Mouse (Mus musculus) stomach, embryonic 15.5 days (tissue): ENCODE measurements at regions not wholly inside any gene's neighbourhood (a gene's known extent, or its start where the extent isn't known, plus 50 kb on each side); places are given as distances from the start of the nearest gene placed in this dataset.

Source experiments
- ATAC-seq: fragments of 200-750 bp; cut with Nextera tagmentation; 2 replicates; pipeline ENCODE4 v1.8.0; 2017; ENCODE audit warnings: low read depth, moderate number of reproducible peaks, moderate TSS enrichment; ENCODE audit not compliant: insufficient read depth, low FRiP score
- H3K27ac ChIP-seq: fragments of 300-500 bp; sonication (generic); 2 replicates; pipeline ENCODE4 v1.5.1; 2015; ENCODE audit warnings: mild to moderate bottlenecking, inconsistent platforms
- H3K27me3 ChIP-seq: fragments of 300-500 bp; sonication (generic); replicated peaks from 2 replicates; pipeline ENCODE4 v1.6.1; 2015; ENCODE audit warnings: inconsistent platforms
- H3K36me3 ChIP-seq: fragments of 300-500 bp; sonication (generic); 2 replicates; pipeline ENCODE4 v1.6.1; 2015; ENCODE audit warnings: inconsistent platforms
- H3K4me1 ChIP-seq: fragments of 300-500 bp; sonication (generic); 2 replicates; pipeline ENCODE4 v1.6.1; 2015; ENCODE audit warnings: inconsistent platforms
- H3K4me2 ChIP-seq: fragments of 300-500 bp; sonication (generic); 2 replicates; pipeline ENCODE4 v1.6.1; 2015; ENCODE audit warnings: mild to moderate bottlenecking, inconsistent platforms
- H3K4me3 ChIP-seq: fragments of 300-500 bp; sonication (generic); replicated peaks from 2 replicates; pipeline ENCODE4 v1.5.1; 2015; ENCODE audit warnings: inconsistent platforms
- H3K9ac ChIP-seq: fragments of 300-500 bp; sonication (generic); 2 replicates; pipeline ENCODE4 v1.6.1; 2015; ENCODE audit warnings: inconsistent platforms
- H3K9me3 ChIP-seq: fragments of 300-500 bp; sonication (generic); 2 replicates; pipeline ENCODE4 v1.6.1; 2016; ENCODE audit warnings: inconsistent platforms
- WGBS: fragments of 180-500 bp; shearing (Covaris S2); methylation state at CpG from one replicate; pipeline ENCODE4 v1.1.7; 2015; 5-methylcytosine and 5-hydroxymethylcytosine counted together

GRCm38 (mm10) chr4:127685021-127685420 lies 285.7 kb downstream of the CK137956 start:
- Histone ChIP-seq H3K9me3 (no peaks in the 10 kb centered on the region), H3K27me3 (no peaks in the 10 kb centered on the region), H3K9ac (no peak overlapping the region), H3K4me2 (no peak overlapping the region), H3K36me3 (no peaks in the 10 kb centered on the region), H3K27ac (no peak overlapping the region), H3K4me1 (no peaks in the 10 kb centered on the region), H3K4me3 (no peak overlapping the region)
- ATAC-seq: no peak
- WGBS: 59% methylated on average over 3 of the region's 3 CpGs

- H3K27ac ChIP-seq: no peak overlapping the region
- no peaks in the 10 kb centered on the region for H3K9me3 ChIP-seq
- H3K27me3 ChIP-seq: no peaks in the 10 kb centered on the region
- no peak overlapping the region for H3K9ac ChIP-seq
- no peaks in the 10 kb centered on the region for H3K4me1 ChIP-seq
- no peak overlapping the region for H3K4me2 ChIP-seq
- no peak overlapping the region for H3K4me3 ChIP-seq
- no peaks in the 10 kb centered on the region for H3K36me3 ChIP-seq
- 26% methylated on average over 4 of the region's 4 CpGs for WGBS
- ATAC-seq: no peak
These were observed 291.4 kb downstream of the CK137956 start for GRCm38 (mm10) chr4:127679391-127679790.

GRCm38 (mm10) chr4:127678437-127678836 lies 292.3 kb downstream of the CK137956 start:
- Histone ChIP-seq H3K27me3 (no peaks in the 10 kb centered on the region), H3K27ac (no peak overlapping the region), H3K4me3 (no peak overlapping the region), H3K9ac (no peak overlapping the region), H3K36me3 (no peaks in the 10 kb centered on the region), H3K4me2 (no peak overlapping the region), H3K4me1 (no peaks in the 10 kb centered on the region), H3K9me3 (no peaks in the 10 kb centered on the region)
- 58% methylated on average over 5 of the region's 5 CpGs for WGBS
- no peak for ATAC-seq

- 21% methylated on average over 16 of the region's 16 CpGs for WGBS
- Histone ChIP-seq H3K36me3 (no peaks in the 10 kb centered on the region), H3K27ac (no peak overlapping the region), H3K9ac (no peak overlapping the region; the same call in 1 of the 2 replicates), H3K9me3 (no peaks in the 10 kb centered on the region), H3K4me2 (no peak overlapping the region), H3K27me3 (no peaks in the 10 kb centered on the region), H3K4me1 (no peaks in the 10 kb centered on the region), H3K4me3 (no peak overlapping the region)
- no peak for ATAC-seq
These were observed 294.9 kb downstream of the CK137956 start for GRCm38 (mm10) chr4:127675745-127676315.

- 88% methylated on average over 1 of the region's 1 CpGs for WGBS
- Histone ChIP-seq H3K27me3 (no peaks in the 10 kb centered on the region), H3K4me1 (no peaks in the 10 kb centered on the region), H3K27ac (no peak overlapping the region), H3K4me3 (no peak overlapping the region), H3K36me3 (no peaks in the 10 kb centered on the region), H3K9me3 (no peaks in the 10 kb centered on the region), H3K4me2 (no peak overlapping the region), H3K9ac (no peak overlapping the region)
- ATAC-seq: no peak
These were observed 302.0 kb upstream of the Gjb5 start for GRCm38 (mm10) chr4:127659950-127660349.

GRCm38 (mm10) chr4:127651601-127652000 lies 293.6 kb upstream of the Gjb5 start:
- no peaks in the 10 kb centered on the region for H3K9me3 ChIP-seq
- no peaks in the 10 kb centered on the region for H3K36me3 ChIP-seq
- H3K4me2 ChIP-seq: no peak overlapping the region
- no peaks in the 10 kb centered on the region for H3K27me3 ChIP-seq
- 62% methylated on average over 5 of the region's 5 CpGs for WGBS
- ATAC-seq: no peak
- H3K4me3 ChIP-seq: no peak overlapping the region
- H3K27ac ChIP-seq: no peak overlapping the region
- H3K4me1 ChIP-seq: no peaks in the 10 kb centered on the region
- no peak overlapping the region for H3K9ac ChIP-seq

- 45% methylated on average over 5 of the region's 5 CpGs for WGBS
- no peak overlapping the region for H3K27ac ChIP-seq
- no peak overlapping the region for H3K4me3 ChIP-seq
- no peaks in the 10 kb centered on the region for H3K27me3 ChIP-seq
- no peak overlapping the region for H3K4me2 ChIP-seq
- ATAC-seq: no peak
- no peaks in the 10 kb centered on the region for H3K9me3 ChIP-seq
- no peaks in the 10 kb centered on the region for H3K36me3 ChIP-seq
- no peaks in the 10 kb centered on the region for H3K4me1 ChIP-seq
- H3K9ac ChIP-seq: no peak overlapping the region
These were observed 290.0 kb upstream of the Gjb5 start for GRCm38 (mm10) chr4:127648011-127648410.

GRCm38 (mm10) chr4:127647189-127647588 lies 289.2 kb upstream of the Gjb5 start:
- Histone ChIP-seq H3K27me3 (no peaks in the 10 kb centered on the region), H3K9me3 (no peaks in the 10 kb centered on the region), H3K4me2 (0 out of 2 replicates have a peak overlapping the region, but pooled peaks have one; percentile 5), H3K27ac (no peak overlapping the region), H3K4me1 (no peaks in the 10 kb centered on the region), H3K9ac (no peak overlapping the region), H3K4me3 (no peak overlapping the region), H3K36me3 (no peaks in the 10 kb centered on the region)
- whole genome bisulfite sequencing: 32% methylated on average over 8 of the region's 8 CpGs
- peak; percentile 50; the same call in 1 of the 2 replicates for ATAC-seq

GRCm38 (mm10) chr4:127640251-127641085 lies 282.5 kb upstream of the Gjb5 start:
- Histone ChIP-seq H3K4me3 (no peak overlapping the region), H3K4me1 (no peaks in the 10 kb centered on the region), H3K27me3 (no peaks in the 10 kb centered on the region), H3K27ac (no peak overlapping the region), H3K36me3 (no peaks in the 10 kb centered on the region), H3K9me3 (no peaks in the 10 kb centered on the region), H3K9ac (no peak overlapping the region), H3K4me2 (no peak overlapping the region)
- peak; percentile 47; the same call in 1 of the 2 replicates for ATAC-seq
- 42% methylated on average over 14 of the region's 14 CpGs for WGBS

GRCm38 (mm10) chr4:127639765-127640164 lies 281.8 kb upstream of the Gjb5 start:
- Histone ChIP-seq H3K9ac (no peak overlapping the region), H3K4me1 (no peaks in the 10 kb centered on the region), H3K4me3 (no peak overlapping the region), H3K9me3 (no peaks in the 10 kb centered on the region), H3K27me3 (no peaks in the 10 kb centered on the region), H3K36me3 (no peaks in the 10 kb centered on the region), H3K4me2 (no peak overlapping the region), H3K27ac (no peak overlapping the region)
- ATAC-seq: no peak
- 87% methylated on average over 3 of the region's 3 CpGs for WGBS

GRCm38 (mm10) chr4:127636934-127637333 lies 279.0 kb upstream of the Gjb5 start:
- H3K36me3 ChIP-seq: no peaks in the 10 kb centered on the region
- no peaks in the 10 kb centered on the region for H3K9me3 ChIP-seq
- H3K27ac ChIP-seq: no peak overlapping the region
- H3K9ac ChIP-seq: no peak overlapping the region
- H3K4me3 ChIP-seq: no peak overlapping the region
- no peak overlapping the region for H3K4me2 ChIP-seq
- WGBS: 54% methylated on average over 11 of the region's 11 CpGs
- no peaks in the 10 kb centered on the region for H3K4me1 ChIP-seq
- no peak for ATAC-seq
- H3K27me3 ChIP-seq: no peaks in the 10 kb centered on the region

GRCm38 (mm10) chr4:127635262-127635661 lies 277.3 kb upstream of the Gjb5 start:
- 48% methylated on average over 8 of the region's 8 CpGs for WGBS
- Histone ChIP-seq H3K27me3 (no peaks in the 10 kb centered on the region), H3K4me1 (no peaks in the 10 kb centered on the region), H3K4me3 (no peak overlapping the region), H3K36me3 (no peaks in the 10 kb centered on the region), H3K9ac (no peak overlapping the region), H3K4me2 (no peak overlapping the region), H3K9me3 (no peaks in the 10 kb centered on the region), H3K27ac (no peak overlapping the region)
- no peak for ATAC-seq
